Mouse (Mus musculus) liver, embryonic 11.5 days (tissue): ENCODE results near the gene Grm4. TPM values are rescaled to one million over a fixed set of nuclear protein-coding genes. Genes with fewer than 3 reads are reported as not detected.

ENCODE experiments used
- ATAC-seq: fragments of 200-750 bp; cut with Nextera tagmentation; replicated peaks from 2 replicates; pipeline ENCODE4 v1.8.0; 2017; ENCODE audit warnings: moderate number of reproducible peaks, mild to moderate bottlenecking, moderate TSS enrichment, moderate library complexity; ENCODE audit not compliant: low FRiP score
- DNase-seq: peaks from one replicate; pipeline ENCODE4 v3.0.0-alpha.2; 2017; ENCODE audit warnings: low spot score
- H3K27ac ChIP-seq: fragments of 300-500 bp; sonication (generic); 2 replicates; pipeline ENCODE4 v1.5.1; 2014; ENCODE audit warnings: mild to moderate bottlenecking, low read depth, low read length, control low read depth
- H3K27me3 ChIP-seq: fragments of 300-500 bp; sonication (generic); replicated peaks from 2 replicates; pipeline ENCODE4 v1.6.1; 2014; ENCODE audit warnings: low read length, mixed read lengths; ENCODE audit not compliant: control insufficient read depth, insufficient read depth
- H3K36me3 ChIP-seq: fragments of 300-500 bp; sonication (generic); 2 replicates; pipeline ENCODE4 v1.6.1; 2014; ENCODE audit warnings: mild to moderate bottlenecking, low read length, moderate library complexity, mixed read lengths; ENCODE audit not compliant: control insufficient read depth, insufficient read depth
- H3K4me1 ChIP-seq: fragments of 300-500 bp; sonication (generic); replicated peaks from 2 replicates; pipeline ENCODE4 v1.6.1; 2014; ENCODE audit warnings: low read length, mixed read lengths; ENCODE audit not compliant: control insufficient read depth, insufficient read depth
- H3K4me2 ChIP-seq: fragments of 300-500 bp; sonication (generic); 2 replicates; pipeline ENCODE4 v1.6.1; 2014; ENCODE audit warnings: mild to moderate bottlenecking, control low read depth, moderate library complexity
- H3K4me3 ChIP-seq: fragments of 300-500 bp; sonication (generic); 2 replicates; pipeline ENCODE4 v1.5.1; 2014; ENCODE audit warnings: low read depth, low read length, control low read depth
- H3K9ac ChIP-seq: fragments of 300-500 bp; sonication (generic); 2 replicates; pipeline ENCODE4 v1.6.1; 2014; ENCODE audit warnings: low read depth, low read length, control low read depth
- H3K9me3 ChIP-seq: fragments of 300-500 bp; sonication (generic); 2 replicates; pipeline ENCODE4 v1.6.1; 2016; ENCODE audit warnings: low read length, inconsistent platforms, mixed read lengths; ENCODE audit not compliant: control insufficient read depth
- WGBS: fragments of 180-500 bp; shearing (Covaris S2); extraction: QIAGEN DNeasy Blood & Tissue Kit; methylation state at CpG from one replicate; pipeline ENCODE4 v1.1.7; 2014; 5-methylcytosine and 5-hydroxymethylcytosine counted together
- polyA plus RNA-seq: library from polyadenylated mRNA; unstranded; fragments of >200 nt; fragmentation: Nextera tagmentation; extraction: Ambion mirVana; gene quantifications from 2 replicates; pipeline ENCODE4 v1.2.1, GENCODE M21; 2014

The Grm4 gene
- polyA plus RNA-seq, 1 experiment from 2014 or later: 0.18 TPM

- Histone ChIP-seq H3K27ac (no peak overlapping the region), H3K9ac (no peak overlapping the region), H3K4me3 (no peak overlapping the region), H3K9me3 (no peaks in the 10 kb centered on the region), H3K27me3 (0 out of 2 replicates have a peak, but pooled peaks cover 5% of the 10 kb centered on the region), H3K4me1 (no peaks in the 10 kb centered on the region), H3K36me3 (no peaks in the 10 kb centered on the region), H3K4me2 (no peak overlapping the region)
- DNase-seq (no peak), ATAC-seq (no peak)
- WGBS: 74% methylated on average over 9 of the region's 9 CpGs
Measured at GRCm38 (mm10) chr17:27455012-27455784, 66.0 kb downstream of the Grm4 start.

- no peaks in the 10 kb centered on the region for H3K9me3 ChIP-seq
- no peak overlapping the region for H3K9ac ChIP-seq
- no peak overlapping the region for H3K4me2 ChIP-seq
- H3K36me3 ChIP-seq: no peaks in the 10 kb centered on the region
- 86% methylated on average over 11 of the region's 11 CpGs for WGBS
- no peak overlapping the region for H3K27ac ChIP-seq
- H3K27me3 ChIP-seq: peaks cover 4% of the 10 kb centered on the region; the same call in 1 of the 2 replicates
- no peak for DNase-seq
- H3K4me1 ChIP-seq: no peaks in the 10 kb centered on the region
- no peak overlapping the region for H3K4me3 ChIP-seq
- ATAC-seq: no peak
Measured at GRCm38 (mm10) chr17:27454396-27454795, 66.8 kb downstream of the Grm4 start.

GRCm38 (mm10) chr17:27453045-27453444, 68.2 kb downstream of the Grm4 start:
- Histone ChIP-seq H3K4me3 (no peak overlapping the region), H3K36me3 (no peaks in the 10 kb centered on the region), H3K4me1 (no peaks in the 10 kb centered on the region), H3K9me3 (no peaks in the 10 kb centered on the region), H3K27ac (no peak overlapping the region), H3K4me2 (no peak overlapping the region), H3K27me3 (peaks cover 3% of the 10 kb centered on the region), H3K9ac (no peak overlapping the region)
- 68% methylated on average over 8 of the region's 8 CpGs for WGBS
- DNase-seq: no peak
- no peak for ATAC-seq

GRCm38 (mm10) chr17:27451787-27452186, 69.4 kb downstream of the Grm4 start:
- Histone ChIP-seq H3K27ac (no peak overlapping the region), H3K4me3 (no peak overlapping the region), H3K9me3 (no peaks in the 10 kb centered on the region), H3K4me2 (no peak overlapping the region), H3K4me1 (no peaks in the 10 kb centered on the region), H3K9ac (no peak overlapping the region), H3K27me3 (peaks cover 3% of the 10 kb centered on the region), H3K36me3 (no peaks in the 10 kb centered on the region)
- WGBS: 21% methylated on average over 9 of the region's 9 CpGs
- DNase-seq (no peak), ATAC-seq (no peak)

GRCm38 (mm10) chr17:27451216-27451615, 70.0 kb downstream of the Grm4 start:
- Histone ChIP-seq H3K27me3 (peaks cover 3% of the 10 kb centered on the region), H3K27ac (no peak overlapping the region), H3K4me2 (no peak overlapping the region), H3K4me3 (no peak overlapping the region), H3K9ac (no peak overlapping the region), H3K4me1 (no peaks in the 10 kb centered on the region), H3K36me3 (no peaks in the 10 kb centered on the region), H3K9me3 (no peaks in the 10 kb centered on the region)
- 81% methylated on average over 14 of the region's 14 CpGs for WGBS
- DNase-seq (no peak), ATAC-seq (no peak)

DNA sequence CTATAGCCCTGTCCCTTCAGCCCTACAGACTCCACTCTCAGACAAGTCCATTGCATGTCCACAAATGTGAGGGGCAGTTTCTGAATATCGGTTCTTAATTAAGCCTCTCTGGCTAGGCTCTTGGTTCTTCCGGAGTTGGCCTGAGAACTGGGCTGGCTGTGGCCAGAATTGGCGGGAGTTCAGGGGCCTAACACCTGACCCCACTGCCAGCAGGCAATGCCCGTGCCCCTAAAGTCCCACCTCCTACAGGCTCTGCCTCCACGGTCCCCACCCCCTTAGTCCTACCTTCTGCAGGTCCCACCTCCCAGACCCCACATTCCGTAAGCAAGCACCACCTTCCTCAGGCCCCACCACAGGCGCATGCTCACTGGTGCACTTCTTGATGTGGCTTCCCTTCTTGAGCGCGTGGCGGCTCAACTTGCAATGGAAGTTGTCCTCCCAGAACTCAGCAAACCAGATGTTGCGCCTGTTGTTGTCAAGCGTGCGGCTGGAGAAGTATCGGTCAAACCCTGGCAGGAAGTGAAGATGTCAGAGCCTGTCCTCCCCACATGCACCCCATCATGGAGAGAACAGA, 71.4 kb downstream of the Grm4 start:
- peaks cover 3% of the 10 kb centered on the region for H3K27me3 ChIP-seq

GRCm38 (mm10) chr17:27448749-27449148, 72.5 kb downstream of the Grm4 start:
- DNase-seq: no peak
- H3K9me3 ChIP-seq: no peaks in the 10 kb centered on the region
- H3K27ac ChIP-seq: no peak overlapping the region
- H3K4me1 ChIP-seq: no peaks in the 10 kb centered on the region
- H3K4me3 ChIP-seq: no peak overlapping the region
- no peak overlapping the region for H3K9ac ChIP-seq
- peaks cover 3% of the 10 kb centered on the region for H3K27me3 ChIP-seq
- ATAC-seq: no peak
- no peaks in the 10 kb centered on the region for H3K36me3 ChIP-seq
- no peak overlapping the region for H3K4me2 ChIP-seq
- WGBS: 63% methylated on average over 6 of the region's 6 CpGs

More for the DNA sequence above, 71.4 kb downstream of the Grm4 start:
- H3K9me3 ChIP-seq: no peaks in the 10 kb centered on the region
- ATAC-seq (no peak), DNase-seq (no peak)
- WGBS: 76% methylated on average over 14 of the region's 14 CpGs
- H3K27ac ChIP-seq: no peak overlapping the region
- no peak overlapping the region for H3K4me2 ChIP-seq
- no peaks in the 10 kb centered on the region for H3K4me1 ChIP-seq
- no peak overlapping the region for H3K4me3 ChIP-seq
- no peak overlapping the region for H3K9ac ChIP-seq
- no peaks in the 10 kb centered on the region for H3K36me3 ChIP-seq

GRCm38 (mm10) chr17:27445364-27446075, 75.7 kb downstream of the Grm4 start:
- H3K9ac ChIP-seq: no peak overlapping the region
- no peaks in the 10 kb centered on the region; the same call in none of the 2 replicates for H3K27me3 ChIP-seq
- H3K4me3 ChIP-seq: no peak overlapping the region
- no peak overlapping the region for H3K27ac ChIP-seq
- H3K4me2 ChIP-seq: no peak overlapping the region
- H3K9me3 ChIP-seq: no peaks in the 10 kb centered on the region
- H3K4me1 ChIP-seq: no peaks in the 10 kb centered on the region; the same call in 1 of the 2 replicates
- DNase-seq (no peak), ATAC-seq (no peak)
- H3K36me3 ChIP-seq: no peaks in the 10 kb centered on the region
- 61% methylated on average over 17 of the region's 17 CpGs for WGBS
